Mouse (Mus musculus): Measurements from ENCODE around the gene Tet1.
A peak's percentile ranks its signal among the peaks of the same experiment; 100 is the strongest.
"Not testable (repeated sequence)": the region's sequence is repeated elsewhere in the genome, so short reads cannot be mapped to it uniquely, and the experiment has no call there.

The Tet1 gene

DNA sequence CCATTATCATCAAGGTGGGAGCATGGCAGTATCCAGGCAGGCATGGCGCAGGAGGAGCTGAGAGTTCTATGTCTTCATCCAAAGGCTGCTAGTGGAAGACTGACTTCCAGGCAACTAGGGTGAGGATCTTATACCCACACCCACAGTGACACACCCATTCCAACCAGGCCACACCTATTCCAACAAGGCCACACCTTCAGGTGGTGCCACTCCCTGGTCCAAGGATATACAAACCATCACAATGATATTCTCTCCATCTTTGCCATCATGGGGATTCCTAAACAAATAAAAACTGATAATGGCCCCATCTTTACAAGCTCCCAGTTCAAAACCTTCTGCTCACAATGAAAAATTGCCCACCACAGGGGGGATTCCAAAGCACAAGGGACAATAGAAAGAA, at the start of gene Tet1:
Gene Tet1, minus strand, starts transcription at position 101 of the 400 bp plus-strand sequence.
- not testable (repeated sequence) for DNase-seq (ENCODE audit: low read depth)

DNA sequence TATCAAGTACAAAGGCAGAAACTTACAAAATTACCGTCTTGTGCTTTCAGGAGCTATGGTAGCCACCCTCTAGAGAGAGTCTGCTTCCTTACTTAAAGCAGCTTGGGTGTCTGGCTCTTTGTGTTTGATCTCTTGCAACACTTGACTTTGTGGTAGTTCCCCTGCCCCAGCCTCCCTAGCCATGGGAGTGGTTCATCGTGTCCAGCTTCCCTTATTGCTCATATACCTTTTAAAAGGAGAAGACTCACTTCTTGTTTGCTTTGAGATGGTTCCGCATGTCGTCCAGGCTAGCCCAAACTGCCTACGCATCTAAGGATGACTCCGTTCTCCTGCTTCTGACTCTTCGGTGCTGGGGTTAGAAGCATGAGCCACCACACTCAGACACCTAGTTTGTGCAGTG, 39.8 kb upstream of the Tet1 start:
- DNase-seq (ENCODE audit: low read depth), result peak; percentile 70

DNA sequence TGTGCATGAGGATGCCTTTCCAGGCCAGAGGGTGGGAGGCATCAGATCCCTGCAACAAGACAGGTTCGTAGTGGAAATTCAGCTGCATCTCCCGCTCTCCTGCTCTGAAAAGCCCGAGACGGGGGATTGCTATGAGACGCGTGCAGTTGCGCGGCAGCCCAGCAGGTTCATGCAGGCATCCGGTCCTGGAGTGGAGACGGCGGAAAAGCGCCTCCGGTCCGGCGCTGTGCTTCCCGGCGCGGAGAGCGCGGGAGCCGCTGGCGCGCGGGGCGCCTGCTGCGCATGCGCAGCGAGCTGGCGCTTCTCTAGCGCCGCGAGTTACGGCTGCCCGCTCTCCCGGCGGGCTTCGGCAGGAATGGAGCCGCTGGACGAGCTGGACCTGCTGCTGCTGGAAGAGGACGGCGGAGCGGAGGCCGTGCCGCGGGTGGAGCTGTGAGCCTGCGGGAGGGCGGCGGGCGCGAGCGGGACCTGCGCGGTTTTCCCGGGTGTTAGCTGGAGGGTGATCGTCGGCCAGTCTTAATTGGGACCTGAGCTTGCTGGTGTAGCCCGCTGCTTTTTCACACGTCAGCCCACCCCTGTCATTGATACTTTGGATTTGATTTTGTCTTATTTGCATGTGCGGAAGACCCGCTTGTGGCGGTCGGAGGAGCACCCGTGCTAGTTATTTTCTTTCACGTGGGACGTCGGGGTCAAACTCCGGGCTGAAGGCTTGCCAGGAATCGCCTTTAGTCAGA, 38.1 kb upstream of the Tet1 start, which contains the start of gene Dna2:
Gene Dna2, plus strand, starts transcription at position 289 of the 734 bp plus-strand sequence.
- peak; percentile 83 for DNase-seq (ENCODE audit: low read depth)

DNA sequence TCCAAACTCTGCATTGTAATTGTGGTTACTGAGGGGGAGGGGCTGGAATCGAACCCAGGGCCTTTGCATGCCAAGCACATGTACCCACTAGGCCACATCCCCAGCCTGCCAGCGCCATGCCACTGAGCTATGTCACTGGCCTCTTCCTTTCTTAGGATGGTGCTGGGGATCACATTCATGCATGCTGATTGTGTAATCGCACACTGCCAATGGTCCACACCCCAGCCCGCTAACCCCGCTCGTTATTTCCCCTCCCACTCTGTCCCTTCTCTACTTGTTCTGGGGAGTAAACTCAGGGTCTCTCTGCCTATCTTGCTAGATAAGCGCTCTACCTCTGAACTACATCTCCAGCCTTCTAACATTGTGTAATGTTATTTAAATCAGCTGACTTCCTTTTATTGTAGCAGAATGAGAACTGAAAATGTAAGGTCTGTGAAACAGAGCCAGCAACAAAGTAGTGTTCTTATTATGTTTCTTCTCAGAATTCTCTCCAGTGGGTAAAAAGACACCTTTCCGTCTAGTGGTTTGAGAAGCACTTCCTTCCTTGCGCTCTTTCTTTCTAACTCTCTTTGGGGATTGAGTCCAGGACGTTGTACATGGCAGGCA, 36.3 kb upstream of the Tet1 start:
- peak; percentile 62 for DNase-seq (ENCODE audit: low read depth)

DNA sequence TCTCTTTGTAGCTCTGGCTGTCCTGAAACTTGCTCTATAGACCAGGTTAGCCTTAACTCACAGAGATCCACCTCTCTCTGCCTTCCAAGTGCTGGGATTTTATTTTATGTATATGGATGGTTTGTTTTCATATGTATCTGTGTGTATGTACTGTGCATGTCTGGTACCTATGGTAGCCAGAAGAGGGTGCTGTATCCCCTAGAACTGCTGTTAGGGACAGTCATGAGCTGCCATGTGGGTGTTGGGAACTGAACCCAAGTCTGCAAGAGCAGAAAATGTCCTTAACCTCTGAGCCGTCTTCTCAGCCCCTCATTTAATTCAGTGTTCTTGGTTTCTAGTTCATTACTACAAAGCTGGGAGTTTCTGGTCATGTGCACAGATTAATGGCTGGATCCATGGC, 23.6 kb upstream of the Tet1 start:
- peak; percentile 31 for DNase-seq (ENCODE audit: low read depth)

DNA sequence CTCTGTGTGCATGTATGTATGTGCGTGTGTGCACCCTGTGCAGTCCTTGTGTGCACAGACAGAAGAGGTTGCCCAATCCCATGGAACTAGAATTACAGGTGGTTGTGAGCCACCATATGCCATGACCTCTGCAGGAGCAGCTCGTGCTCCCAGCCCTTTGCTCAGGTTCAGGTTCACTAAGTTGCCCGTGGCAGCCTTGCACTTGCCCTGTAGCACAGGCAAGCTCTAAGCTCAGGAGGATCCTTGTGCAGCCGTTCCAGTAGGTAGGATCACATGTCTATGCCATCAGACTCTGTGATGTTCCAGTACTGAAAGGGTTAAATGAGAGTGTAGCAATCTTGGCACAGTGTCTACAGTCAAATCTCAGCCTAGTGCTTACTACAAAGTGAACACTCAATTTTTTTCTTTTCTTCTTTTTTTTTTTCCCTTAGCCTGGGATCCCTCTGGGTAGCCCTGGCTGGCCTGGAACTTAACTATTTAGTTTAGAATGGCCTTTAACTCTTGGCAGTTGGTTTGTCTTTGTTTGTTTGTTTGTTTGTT, 15.4 kb upstream of the Tet1 start:
- DNase-seq (ENCODE audit: low read depth), result no peak

DNA sequence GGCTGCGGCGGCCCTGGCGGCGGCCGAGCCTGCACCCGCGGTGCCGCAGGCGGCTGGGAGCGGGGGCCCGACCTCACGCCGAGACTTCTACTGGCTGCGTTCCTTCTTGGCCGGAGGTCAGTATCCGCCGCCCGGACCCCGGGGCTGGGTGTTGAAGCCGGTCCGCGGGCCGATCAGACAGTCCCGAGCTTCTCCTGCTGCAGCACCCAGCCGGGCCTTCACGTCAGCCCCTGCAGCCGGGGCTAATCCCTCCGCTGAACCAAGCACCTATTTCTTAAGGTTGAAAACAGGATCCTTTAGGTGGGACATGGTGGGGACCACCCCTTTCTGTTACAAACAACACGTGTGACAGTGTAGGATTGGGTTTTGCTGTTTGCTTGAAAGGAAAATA, 12.0 kb upstream of the Tet1 start:
- no peak for DNase-seq (ENCODE audit: low read depth)

DNA sequence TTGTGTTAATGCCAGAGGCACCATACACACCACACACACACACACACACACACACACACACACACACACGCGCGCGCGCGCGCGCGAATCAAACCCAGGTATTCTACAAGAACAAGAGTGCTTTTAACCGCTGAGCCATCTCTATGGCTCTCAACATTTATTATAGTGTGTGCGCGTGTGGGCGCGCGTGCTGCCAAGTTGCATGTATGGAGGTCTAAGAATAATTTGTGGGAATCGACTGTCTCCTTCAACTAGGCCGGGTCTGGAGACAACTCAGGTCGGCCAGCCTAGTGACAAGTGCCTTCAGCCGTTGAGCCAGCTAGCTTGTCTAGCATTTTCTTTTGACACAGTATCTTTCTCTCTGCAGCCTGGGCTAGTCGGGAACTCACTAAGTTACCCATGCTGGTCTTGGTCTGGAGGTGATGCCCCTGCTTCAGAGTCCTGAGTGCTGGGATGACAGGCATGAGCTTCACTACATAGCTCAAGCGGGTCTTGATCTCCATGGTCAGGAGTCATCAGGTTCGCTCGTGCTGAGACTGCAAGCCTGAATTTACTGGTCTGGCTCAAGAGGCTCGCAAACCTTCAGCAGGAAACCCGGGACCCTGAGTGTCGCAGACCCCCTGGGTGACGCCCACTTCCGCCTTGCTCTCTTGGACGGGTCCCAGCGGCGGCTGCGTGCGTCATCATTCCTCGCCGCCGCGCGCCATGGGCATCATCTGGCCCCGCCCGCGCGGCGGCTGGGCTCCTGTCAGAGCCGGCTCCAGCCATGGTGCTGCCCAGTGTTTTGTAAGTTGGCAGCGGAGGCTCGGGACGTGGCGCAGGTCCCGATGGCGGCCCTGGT, 11.3 kb upstream of the Tet1 start, which contains the start of gene Slc25a16:
Gene Slc25a16, plus strand, starts transcription at position 709 of the 841 bp plus-strand sequence.
- peak; percentile 89 for DNase-seq (ENCODE audit: low read depth)

DNA sequence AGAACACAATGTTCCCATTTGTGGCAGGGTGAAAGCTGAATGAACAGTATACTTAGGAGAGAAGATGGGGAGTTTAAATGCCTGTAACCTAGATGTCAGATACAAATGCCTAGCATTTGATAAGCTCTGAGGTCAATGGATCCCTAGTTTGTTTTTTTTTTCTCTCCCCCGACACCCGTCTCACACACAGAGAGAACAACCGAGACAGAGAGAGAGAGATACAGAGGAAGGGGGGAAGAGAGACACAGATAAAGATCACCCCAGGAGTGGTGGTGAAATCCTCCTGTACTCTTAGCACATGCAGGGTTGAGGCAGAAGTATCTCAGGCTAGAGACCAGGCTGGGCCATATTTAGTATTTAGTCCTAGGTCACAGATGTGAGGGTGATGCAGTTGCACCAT, 10.2 kb upstream of the Tet1 start:
- DNase-seq (ENCODE audit: low read depth), result peak; percentile 36

DNA sequence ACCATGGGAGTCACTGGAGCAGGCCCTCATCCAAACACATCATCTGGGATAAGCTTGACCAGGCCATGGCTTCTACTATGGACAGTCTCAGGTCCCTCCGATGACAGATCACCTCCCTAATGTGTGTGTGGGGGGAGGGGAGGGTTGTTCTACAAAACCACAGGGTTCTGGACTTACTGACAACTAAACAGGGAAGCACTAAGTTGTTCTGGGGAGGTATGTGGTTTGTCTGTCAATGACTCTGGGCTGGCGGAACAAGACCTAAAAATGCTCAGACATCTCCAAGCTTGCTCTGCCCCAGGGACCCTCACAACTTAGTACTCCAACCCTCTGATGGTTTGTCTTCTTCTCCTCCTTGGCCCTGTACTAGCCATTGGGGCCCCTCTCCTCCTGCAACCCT, 2.3 kb upstream of the Tet1 start:
- DNase-seq (ENCODE audit: low read depth), result no peak

DNA sequence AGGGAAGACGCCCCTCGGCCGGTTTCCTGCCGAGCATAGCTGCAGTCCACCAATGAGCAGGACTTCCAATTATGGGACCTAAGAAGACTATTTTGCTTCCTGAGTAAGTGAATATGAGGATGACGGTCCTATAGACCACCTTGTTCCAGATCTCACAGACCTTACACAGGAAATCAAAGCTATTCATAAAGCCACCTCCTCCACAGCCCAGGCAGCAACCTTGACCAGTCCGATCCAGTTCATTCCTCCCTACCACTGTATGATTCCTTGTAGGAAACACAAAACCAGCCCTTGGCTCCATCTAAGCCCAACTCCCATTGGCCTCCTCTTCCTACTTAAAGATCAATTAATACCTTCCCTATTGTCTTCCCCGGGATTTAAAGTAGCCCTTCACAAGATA, 2.5 kb downstream of the Tet1 start:
- no peak for DNase-seq (ENCODE audit: low read depth)

DNA sequence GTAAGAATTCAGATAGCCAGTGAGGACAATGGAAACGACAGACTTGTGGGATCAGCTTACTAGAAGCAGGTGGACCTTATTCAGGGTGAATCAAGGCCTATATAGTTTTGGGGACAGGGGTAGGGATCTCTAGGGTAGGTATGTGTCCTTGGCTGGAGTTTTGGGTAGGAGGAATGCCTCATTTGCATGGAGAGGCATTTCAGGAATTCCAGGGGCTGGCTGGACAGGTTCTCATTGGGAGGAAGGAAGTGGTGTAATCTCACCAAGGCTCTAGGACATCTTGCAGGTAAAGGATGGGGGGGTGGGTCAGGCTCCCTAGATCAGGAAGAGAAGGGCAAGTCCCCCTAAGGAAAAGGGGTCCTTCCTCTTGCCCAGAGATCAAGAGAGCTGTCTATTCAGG, 6.0 kb downstream of the Tet1 start:
- no peak for DNase-seq (ENCODE audit: low read depth)

DNA sequence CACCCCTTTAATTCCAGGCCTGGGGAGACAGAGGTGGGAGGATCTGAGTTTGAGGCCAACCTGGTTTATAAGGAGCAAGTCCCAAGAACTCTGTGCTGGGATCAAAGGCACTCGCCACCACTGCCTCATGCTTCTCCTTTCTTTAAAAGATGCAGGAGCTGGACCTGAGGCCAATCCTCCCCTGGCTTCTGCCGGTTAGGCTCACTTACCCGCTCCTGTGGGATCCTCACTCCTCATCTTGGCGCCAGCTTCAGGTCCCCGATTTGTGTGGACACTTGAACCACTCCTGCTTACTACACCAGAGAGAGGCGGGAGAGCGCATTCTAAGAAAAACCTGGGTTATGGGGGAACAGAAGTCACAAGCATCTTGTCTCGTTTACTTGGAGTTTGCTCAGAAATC, 7.0 kb downstream of the Tet1 start:
- DNase-seq (ENCODE audit: low read depth), result no peak

DNA sequence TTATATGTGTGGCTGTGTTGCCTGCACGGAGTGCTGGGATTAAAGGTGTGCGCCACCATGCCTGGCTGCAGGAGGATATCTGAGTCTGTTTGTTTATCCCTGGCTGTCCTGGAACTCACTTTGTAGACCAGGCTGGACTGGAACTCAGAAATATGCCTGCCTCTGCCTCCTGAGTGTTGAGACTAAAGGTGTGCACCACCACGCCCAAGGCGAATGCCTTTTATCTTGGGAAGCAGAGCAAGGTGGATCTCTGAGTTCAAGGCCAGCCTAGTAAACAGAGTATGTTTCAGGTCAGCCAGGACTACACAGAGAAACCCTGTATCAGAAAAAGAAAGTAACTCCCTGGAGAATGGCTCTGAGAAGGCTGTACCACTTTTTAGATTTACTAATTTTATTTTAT, 8.7 kb downstream of the Tet1 start:
- DNase-seq (ENCODE audit: low read depth), result no peak

DNA sequence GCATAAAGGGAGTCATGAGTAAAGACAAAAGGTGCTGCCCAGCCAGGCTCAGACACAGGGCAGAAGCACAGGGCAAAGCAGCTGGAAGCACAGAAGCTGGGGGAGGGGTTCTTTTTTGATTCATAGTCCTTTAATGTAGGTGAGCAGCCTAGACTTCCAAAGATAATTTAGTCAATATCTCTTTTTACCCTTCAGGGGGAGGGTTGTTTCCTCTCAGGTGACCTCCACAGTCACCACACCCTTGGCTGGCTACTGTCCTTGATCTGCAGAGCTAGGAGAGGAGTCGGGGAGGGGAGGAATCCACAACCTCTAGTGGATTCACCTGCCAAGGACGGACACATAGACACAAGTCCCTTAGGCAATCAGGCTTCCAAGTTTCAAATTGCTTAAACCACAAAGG, 10.7 kb downstream of the Tet1 start:
- no peak for DNase-seq (ENCODE audit: low read depth)

DNA sequence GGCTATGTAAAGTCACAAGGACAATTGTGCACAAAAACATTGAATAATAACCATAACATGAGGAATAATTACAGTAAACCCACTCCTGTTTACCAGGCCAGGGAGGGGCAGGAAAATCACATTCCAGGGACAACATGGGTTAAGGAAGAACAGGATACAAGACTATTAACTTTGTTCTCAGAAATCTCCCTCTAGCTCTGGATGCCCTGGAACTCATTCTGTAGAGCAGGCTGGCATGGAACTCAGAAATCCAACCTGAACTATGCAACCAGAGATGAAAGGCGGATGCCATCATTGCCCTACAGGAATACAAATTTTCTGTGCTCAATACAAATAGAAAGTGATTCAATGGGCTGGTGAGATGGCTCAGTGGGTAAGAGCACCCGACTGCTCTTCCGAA, 11.4 kb downstream of the Tet1 start:
- no peak for DNase-seq (ENCODE audit: low read depth)

DNA sequence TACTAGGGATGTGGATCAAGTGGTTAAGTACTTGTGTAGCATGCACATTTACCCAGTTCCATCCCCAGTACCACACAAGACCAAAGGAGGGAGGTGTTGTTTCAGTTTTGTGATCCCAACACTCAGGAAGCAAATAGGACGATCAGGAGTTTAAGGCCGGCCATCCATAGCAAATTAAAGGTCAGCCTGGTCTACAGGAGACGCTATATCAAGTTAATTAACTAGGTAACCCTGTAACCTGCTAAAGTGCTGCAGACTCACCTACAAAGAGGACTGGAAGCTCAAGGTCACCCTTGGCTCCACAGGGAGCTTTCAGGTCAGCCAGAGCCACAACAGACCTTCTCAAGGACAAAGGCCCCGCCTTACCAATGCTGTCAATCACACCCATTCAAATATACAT, 12.0 kb downstream of the Tet1 start:
- peak; percentile 47 for DNase-seq (ENCODE audit: low read depth)

DNA sequence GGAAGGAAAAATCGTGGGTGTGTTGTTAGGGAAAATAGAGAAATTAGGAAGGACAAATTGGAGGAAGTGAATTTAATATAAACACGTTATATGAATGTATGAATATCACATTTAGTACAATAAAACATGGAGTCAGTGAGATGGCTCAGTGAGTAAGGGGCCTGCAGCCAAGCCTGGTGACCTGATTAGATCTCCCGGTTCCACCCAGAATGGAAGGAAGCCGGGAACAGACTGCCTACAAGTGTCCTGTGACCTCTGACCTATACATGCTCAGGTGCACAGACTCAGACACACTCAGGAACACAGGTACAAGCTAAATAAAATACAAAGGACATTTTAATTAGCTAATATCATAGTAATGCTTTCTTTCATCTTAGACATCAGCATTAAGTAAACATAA, 12.8 kb downstream of the Tet1 start:
- DNase-seq (ENCODE audit: low read depth), result no peak

DNA sequence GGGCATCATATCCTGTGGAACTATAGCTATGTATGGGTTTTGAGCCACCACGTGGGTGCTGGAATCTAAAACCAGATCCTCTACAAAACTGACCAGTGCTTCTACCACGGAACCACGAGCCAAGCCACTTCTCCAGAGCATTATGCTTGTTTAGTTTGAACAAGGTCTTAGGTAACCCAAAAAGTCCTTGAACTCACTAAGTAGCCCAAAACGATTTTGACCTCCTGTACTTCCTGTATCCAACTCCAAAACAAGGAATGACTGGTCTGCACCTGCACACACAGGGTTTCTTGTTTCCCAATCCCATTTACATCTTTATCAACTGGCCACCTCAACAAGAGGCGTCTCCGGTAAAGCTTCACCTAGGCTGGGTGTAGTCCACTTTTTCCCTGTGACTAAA, 13.4 kb downstream of the Tet1 start:
- peak; percentile 46 for DNase-seq (ENCODE audit: low read depth)

DNA sequence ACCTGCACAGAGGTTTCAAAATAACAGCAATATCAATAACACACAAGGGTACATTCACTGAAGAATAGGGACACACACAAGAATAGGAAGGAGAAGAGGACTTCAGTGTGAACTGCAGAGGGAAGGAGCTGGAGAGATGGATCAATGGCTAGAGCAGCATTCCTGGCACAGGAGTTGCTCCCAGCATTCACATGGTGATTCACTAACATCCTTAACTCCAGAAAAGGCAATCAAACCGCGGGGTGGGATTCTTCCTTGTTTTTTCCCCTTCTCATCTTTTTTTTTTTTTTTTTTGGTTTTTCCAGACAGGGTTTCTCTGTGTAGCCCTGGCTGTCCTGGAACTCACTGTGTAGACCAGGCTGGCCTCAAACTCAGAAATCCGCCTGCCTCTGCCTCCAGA, 14.3 kb downstream of the Tet1 start:
- DNase-seq (ENCODE audit: low read depth), result no peak

DNA sequence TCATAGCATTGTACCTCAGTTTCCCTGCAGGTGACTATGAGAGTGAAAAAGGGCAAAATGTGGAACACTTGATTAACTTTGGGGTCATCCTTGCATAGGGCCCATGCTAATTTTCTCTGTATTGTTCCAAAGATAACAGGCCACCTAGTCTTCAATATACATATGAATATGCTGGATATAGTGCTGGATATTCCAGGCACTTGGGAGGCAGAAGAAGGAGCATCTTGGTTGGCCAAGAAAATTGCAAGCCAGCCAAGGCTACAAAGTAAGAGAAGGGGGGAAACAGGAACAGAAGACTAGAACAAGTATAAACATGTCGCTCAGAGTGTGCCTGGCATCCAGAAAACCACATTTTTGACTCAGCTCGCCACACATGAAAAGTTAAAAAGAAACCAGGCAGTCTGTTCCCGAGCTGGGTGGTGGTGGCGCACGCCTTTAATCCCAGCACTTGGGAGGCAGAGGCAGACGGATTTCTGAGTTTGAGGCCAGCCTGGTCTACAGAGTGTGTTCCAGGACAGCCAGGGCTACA, 15.4 kb downstream of the Tet1 start:
- no peak for DNase-seq (ENCODE audit: low read depth)

DNA sequence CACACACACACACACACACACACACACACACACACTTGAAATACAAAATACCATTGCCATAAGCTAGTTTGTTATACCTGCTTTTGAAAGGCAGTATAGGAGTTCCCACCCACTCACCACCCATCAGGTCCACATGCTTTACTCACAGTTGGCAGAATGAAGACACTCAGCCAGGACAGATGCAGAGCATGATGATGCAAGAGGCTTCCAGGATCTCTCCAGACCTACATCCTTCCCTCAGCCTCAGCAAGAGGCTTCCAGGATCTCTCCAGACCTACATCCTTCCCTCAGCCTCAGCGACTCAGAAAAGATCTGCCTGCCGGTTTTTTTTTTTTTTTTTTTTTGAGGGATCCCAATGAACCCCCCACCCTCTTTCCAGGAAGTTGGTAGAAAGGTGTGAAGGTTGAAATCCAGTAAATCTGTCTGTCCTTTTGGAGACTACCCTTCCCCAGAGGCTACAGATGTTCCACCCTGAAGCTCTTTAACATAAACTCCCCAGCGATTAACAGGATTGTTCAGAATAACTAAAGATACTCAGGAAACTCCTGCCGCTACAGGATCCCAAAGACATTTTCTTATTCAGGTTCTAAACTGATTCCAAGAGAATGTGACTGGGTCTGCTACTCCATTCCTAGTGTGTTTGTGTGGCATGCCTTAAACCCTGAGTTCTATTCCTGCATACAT, 16.1 kb downstream of the Tet1 start:
- DNase-seq (ENCODE audit: low read depth), result no peak
